Mouse (Mus musculus) lung, postnatal 0 days (tissue): Measurements from ENCODE around the gene Ldlrap1. TPM values are rescaled to one million over a fixed set of nuclear protein-coding genes. Genes with fewer than 3 reads are reported as not detected.
A peak's percentile ranks its signal among the peaks of the same experiment; 100 is the strongest.

Experiments
- ATAC-seq: fragments of 200-750 bp; cut with Nextera tagmentation; 2 replicates; pipeline ENCODE4 v1.8.0; 2017; ENCODE audit warnings: moderate library complexity
- DNase-seq: peaks from one replicate; pipeline ENCODE4 v3.0.0-alpha.2; 2016; ENCODE audit warnings: low spot score
- H3K27ac ChIP-seq: fragments of 300-500 bp; sonication (generic); 2 replicates; pipeline ENCODE4 v1.5.1; 2014; ENCODE audit warnings: antibody characterized with exemption, mild to moderate bottlenecking, low read length, mixed read lengths
- H3K27me3 ChIP-seq: fragments of 300-500 bp; sonication (generic); replicated peaks from 2 replicates; pipeline ENCODE4 v1.6.1; 2014; ENCODE audit warnings: low read length, mixed read lengths; ENCODE audit not compliant: insufficient read depth
- H3K36me3 ChIP-seq: fragments of 300-500 bp; sonication (generic); 2 replicates; pipeline ENCODE4 v1.6.1; 2014; ENCODE audit warnings: low read length, mixed read lengths; ENCODE audit not compliant: insufficient read depth
- H3K4me1 ChIP-seq: fragments of 300-500 bp; sonication (generic); 2 replicates; pipeline ENCODE4 v1.6.1; 2014; ENCODE audit warnings: antibody characterized with exemption, low read depth, low read length, mixed read lengths; ENCODE audit not compliant: insufficient read depth
- H3K4me2 ChIP-seq: fragments of 300-500 bp; sonication (generic); replicated peaks from 2 replicates; pipeline ENCODE4 v1.6.1; 2014; ENCODE audit warnings: low read depth, mild to moderate bottlenecking, low read length, moderate library complexity, mixed read lengths
- H3K4me3 ChIP-seq: fragments of 300-500 bp; sonication (generic); 2 replicates; pipeline ENCODE4 v1.5.1; 2014; ENCODE audit warnings: low read depth, low read length
- H3K9ac ChIP-seq: fragments of 300-500 bp; sonication (generic); replicated peaks from 2 replicates; pipeline ENCODE4 v1.6.1; 2014; ENCODE audit warnings: low read depth, mild to moderate bottlenecking
- H3K9me3 ChIP-seq: fragments of 300-500 bp; sonication (generic); 2 replicates; pipeline ENCODE4 v1.6.1; 2016; ENCODE audit warnings: low read length, mixed read lengths
- CTCF ChIP-seq: IDR thresholded peaks from 2 replicates; pipeline ENCODE4 v1.5.1; 2016; ENCODE audit warnings: antibody characterized with exemption, mild to moderate bottlenecking
- EP300 ChIP-seq: IDR thresholded peaks from 2 replicates; pipeline ENCODE4 v1.6.1; 2016; ENCODE audit warnings: antibody characterized with exemption, mild to moderate bottlenecking, control low read depth
- WGBS: fragments of 180-500 bp; shearing (Covaris S2); extraction: QIAGEN DNeasy Blood & Tissue Kit; methylation state at CpG from one replicate; pipeline ENCODE4 v1.1.7; 2014; 5-methylcytosine and 5-hydroxymethylcytosine counted together
- polyA plus RNA-seq: library from polyadenylated mRNA; unstranded; fragments of >200 nt; fragmentation: Nextera tagmentation; extraction: Ambion mirVana; gene quantifications from 2 replicates; pipeline ENCODE4 v1.2.1, GENCODE M21; 2015

The Ldlrap1 gene
- polyA plus RNA-seq, 1 experiment from 2014 or later = 23.5 TPM

GRCm38 (mm10) chr4:134700911-134701310 lies 66.9 kb downstream of the Ldlrap1 start:
- Histone ChIP-seq H3K9me3 (no peaks in the 10 kb centered on the region), H3K4me2 (no peak overlapping the region), H3K4me3 (no peak overlapping the region), H3K36me3 (no peaks in the 10 kb centered on the region), H3K27ac (no peak overlapping the region), H3K27me3 (no peaks in the 10 kb centered on the region; the same call in 1 of the 2 replicates), H3K9ac (no peak overlapping the region), H3K4me1 (peaks cover 12% of the 10 kb centered on the region)
- DNase-seq = peak; percentile 29
- 90% methylated on average over 2 of the region's 2 CpGs for WGBS
- no peak for TF ChIP-seq EP300
- TF ChIP-seq CTCF = no peak
- no peak for ATAC-seq

- Histone ChIP-seq H3K4me3 (no peak overlapping the region), H3K9me3 (no peaks in the 10 kb centered on the region), H3K9ac (no peak overlapping the region), H3K27ac (no peak overlapping the region), H3K4me2 (no peak overlapping the region), H3K27me3 (no peaks in the 10 kb centered on the region), H3K4me1 (no peaks in the 10 kb centered on the region), H3K36me3 (no peaks in the 10 kb centered on the region)
- TF ChIP-seq EP300 (no peak), CTCF (no peak)
- ATAC-seq (no peak), DNase-seq (no peak)
- 66% methylated on average over 9 of the region's 9 CpGs for WGBS
Measured at GRCm38 (mm10) chr4:134693202-134693940, 74.5 kb downstream of the Ldlrap1 start.

GRCm38 (mm10) chr4:134692388-134692787 lies 75.4 kb downstream of the Ldlrap1 start:
- 97% methylated on average over 1 of the region's 1 CpGs for WGBS

More at GRCm38 (mm10) chr4:134692388-134692787, 75.4 kb downstream of the Ldlrap1 start:
- DNase-seq (no peak), ATAC-seq (no peak)
- Histone ChIP-seq H3K36me3 (no peaks in the 10 kb centered on the region), H3K27me3 (no peaks in the 10 kb centered on the region), H3K9ac (no peak overlapping the region), H3K4me2 (no peak overlapping the region), H3K27ac (no peak overlapping the region), H3K4me3 (no peak overlapping the region), H3K4me1 (no peaks in the 10 kb centered on the region), H3K9me3 (no peaks in the 10 kb centered on the region)
- TF ChIP-seq CTCF (peak; percentile 19), EP300 (no peak)

Other genes starting within 250 kb of the Ldlrap1 start
- 169 and 188 TPM in 2 replicates for gene Mtfr1l, start 232.6 kb downstream of the Ldlrap1 start, polyA plus RNA-seq
- 13.6 and 17.7 TPM in 2 replicates for gene Selenon, start 215.9 kb downstream of the Ldlrap1 start, polyA plus RNA-seq
- gene Man1c1, start 63.7 kb downstream of the Ldlrap1 start, polyA plus RNA-seq = 2.9 and 3.0 TPM in 2 replicates
- gene Maco1, start 85.3 kb upstream of the Ldlrap1 start, polyA plus RNA-seq = 32.5 and 33.1 TPM in 2 replicates
- 1.5 and 2.8 TPM in 2 replicates for gene Rhd, start 96.5 kb upstream of the Ldlrap1 start, polyA plus RNA-seq
- gene Tmem50a, start 147.0 kb upstream of the Ldlrap1 start, polyA plus RNA-seq = 271 and 296 TPM in 2 replicates
- 542 and 611 TPM in 2 replicates for gene Rsrp1, start 155.6 kb upstream of the Ldlrap1 start, polyA plus RNA-seq
- 118 and 132 TPM in 2 replicates for gene Syf2, start 162.9 kb upstream of the Ldlrap1 start, polyA plus RNA-seq